Mouse (Mus musculus) 3134 (cell line): ENCODE measurements around the gene Hipk2.

Experiments
- DNase-seq: peaks from one replicate; pipeline ENCODE4 v3.0.0-alpha.2; 2011; ENCODE audit warnings: low spot score; ENCODE audit not compliant: insufficient read length; ENCODE audit errors: extremely low read depth

Gene Hipk2

GRCm38 (mm10) chr6:38796993-38797392 is 79.0 kb downstream of the Hipk2 start:
- no peak for DNase-seq

- DNase-seq: no peak
Observed at GRCm38 (mm10) chr6:38796388-38796787, 79.6 kb downstream of the Hipk2 start.

- DNase-seq: no peak
Observed at GRCm38 (mm10) chr6:38795096-38795816, 80.7 kb downstream of the Hipk2 start.

GRCm38 (mm10) chr6:38792966-38793365 is 83.0 kb downstream of the Hipk2 start:
- peak; percentile 76 for DNase-seq

- no peak for DNase-seq
Observed at GRCm38 (mm10) chr6:38789221-38789810, 86.6 kb downstream of the Hipk2 start.

- peak; percentile 78 for DNase-seq
Observed at GRCm38 (mm10) chr6:38787811-38788509, 88.0 kb downstream of the Hipk2 start.

- no peak for DNase-seq
Observed at GRCm38 (mm10) chr6:38787134-38787533, 88.8 kb downstream of the Hipk2 start.

- DNase-seq: no peak
Observed at GRCm38 (mm10) chr6:38785747-38786146, 90.2 kb downstream of the Hipk2 start.

- DNase-seq: no peak
Observed at GRCm38 (mm10) chr6:38779411-38779810, 96.6 kb downstream of the Hipk2 start.

- no peak for DNase-seq
Observed at GRCm38 (mm10) chr6:38778887-38779286, 97.1 kb downstream of the Hipk2 start.

GRCm38 (mm10) chr6:38776000-38776584 is 99.9 kb downstream of the Hipk2 start:
- DNase-seq: no peak

GRCm38 (mm10) chr6:38772836-38773518 is 103.0 kb downstream of the Hipk2 start:
- DNase-seq: no peak

- no peak for DNase-seq
Observed at GRCm38 (mm10) chr6:38771061-38771667, 104.8 kb downstream of the Hipk2 start.

- no peak for DNase-seq
Observed at GRCm38 (mm10) chr6:38769627-38770026, 106.3 kb downstream of the Hipk2 start.

GRCm38 (mm10) chr6:38762588-38763265 is 113.2 kb downstream of the Hipk2 start:
- no peak for DNase-seq

GRCm38 (mm10) chr6:38762006-38762405 is 114.0 kb downstream of the Hipk2 start:
- DNase-seq: no peak

GRCm38 (mm10) chr6:38760911-38761706 is 114.9 kb downstream of the Hipk2 start:
- no peak for DNase-seq

GRCm38 (mm10) chr6:38759922-38760620 is 115.9 kb downstream of the Hipk2 start:
- DNase-seq: no peak
